Mouse (Mus musculus) liver, adult 2 months (tissue): ENCODE results near the gene Olfml2a. TPM values are rescaled to one million over a fixed set of nuclear protein-coding genes. Genes with fewer than 3 reads are reported as not detected.
"Not testable (repeated sequence)": the region's sequence is repeated elsewhere in the genome, so short reads cannot be mapped to it uniquely, and the experiment has no call there.

Source experiments
- DNase-seq: peaks from one replicate; pipeline ENCODE4 v3.0.0-alpha.2; 2011; ENCODE audit warnings: low read depth, low spot score; ENCODE audit errors: extremely low read depth
- H3K27ac ChIP-seq: fragments of 200-500 bp; replicated peaks from 2 replicates; pipeline ENCODE4 v1.5.1; 2012; ENCODE audit warnings: low read depth, mild to moderate bottlenecking, control low read depth, inconsistent platforms, low read length; ENCODE audit not compliant: insufficient read depth
- H3K27me3 ChIP-seq: fragments of 200-500 bp; 2 replicates; pipeline ENCODE4 v1.6.1; 2012; ENCODE audit warnings: mild to moderate bottlenecking, moderate library complexity, low read length, inconsistent platforms; ENCODE audit not compliant: control insufficient read depth, insufficient read depth
- H3K36me3 ChIP-seq: fragments of 200-500 bp; 2 replicates; pipeline ENCODE4 v1.6.1; 2012; ENCODE audit warnings: low read length, inconsistent platforms; ENCODE audit not compliant: control insufficient read depth, insufficient read depth
- H3K4me1 ChIP-seq: fragments of 200-500 bp; 2 replicates; pipeline ENCODE4 v1.6.1; 2011; ENCODE audit warnings: low read length; ENCODE audit not compliant: control insufficient read depth, insufficient read depth
- H3K4me3 ChIP-seq: fragments of 200-500 bp; 2 replicates; pipeline ENCODE4 v1.5.1; 2011; ENCODE audit warnings: low read depth, mild to moderate bottlenecking, control low read depth, low read length, moderate library complexity; ENCODE audit not compliant: insufficient read depth
- H3K79me2 ChIP-seq: fragments of 200-500 bp; 2 replicates; pipeline ENCODE4 v1.6.1; 2012; ENCODE audit warnings: inconsistent platforms, mild to moderate bottlenecking, low read length, moderate library complexity; ENCODE audit not compliant: control insufficient read depth, insufficient read depth
- H3K9ac ChIP-seq: fragments of 200-500 bp; 2 replicates; pipeline ENCODE4 v1.6.1; 2012; ENCODE audit warnings: low read depth, mild to moderate bottlenecking, control low read depth, inconsistent platforms, low read length
- CTCF ChIP-seq: fragments of 200-500 bp; IDR thresholded peaks from 2 replicates; pipeline ENCODE4 v1.5.1; 2011; ENCODE audit warnings: low read depth, low read length, control low read depth
- POLR2A ChIP-seq: fragments of 200-500 bp; IDR thresholded peaks from 2 replicates; pipeline ENCODE4 v1.6.1; 2011; ENCODE audit warnings: low read length, control low read depth; ENCODE audit not compliant: insufficient read depth; ENCODE audit errors: extremely low read depth
- WGBS: fragments of 180-500 bp; shearing (Covaris S2); methylation state at CpG from one replicate; pipeline ENCODE4 v1.1.7; 2018; 5-methylcytosine and 5-hydroxymethylcytosine counted together
- polyA plus RNA-seq: library from polyadenylated mRNA; depleted of rRNA; stranded (reverse); fragments of >200 nt; gene quantifications from 2 replicates; pipeline ENCODE4 v1.2.3, GENCODE M21; 2012
- total RNA-seq: library from RNA; depleted of rRNA; stranded (reverse); fragments of >200 nt; gene quantifications from 2 replicates; pipeline ENCODE4 v1.2.3, GENCODE M21; 2014

The Olfml2a gene
- total and polyA plus RNA-seq, 2 experiments: 0.07 to 0.09 TPM

GRCm38 (mm10) chr2:39005574-39006079, 73.8 kb downstream of the Olfml2a start, which contains the start of gene Rpl35:
Rpl35 (minus strand) TSS chr2:39005624.
- Histone ChIP-seq H3K79me2 (peaks cover 7% of the 10 kb centered on the region; the same call in 1 of the 2 replicates), H3K4me3 (peak within 1 kb of the TSS; percentile 77), H3K36me3 (peaks cover 4% of the 10 kb centered on the region; the same call in 1 of the 2 replicates), H3K4me1 (peaks cover 19% of the 10 kb centered on the region), H3K27me3 (no peaks in the 10 kb centered on the region), H3K27ac (peak within 1 kb of the TSS; percentile 72), H3K9ac (peak within 1 kb of the TSS; percentile 76)
- no peak for TF ChIP-seq CTCF
- no peak for TF ChIP-seq POLR2A
- peak; percentile 73 for DNase-seq
- WGBS: 8% methylated on average over 15 of the region's 15 CpGs

- Histone ChIP-seq H3K4me1 (peaks cover 21% of the 10 kb centered on the region), H3K79me2 (peaks cover 7% of the 10 kb centered on the region; the same call in 1 of the 2 replicates), H3K27me3 (no peaks in the 10 kb centered on the region), H3K9ac (no peak overlapping the region), H3K27ac (no peak overlapping the region), H3K4me3 (no peak overlapping the region), H3K36me3 (peaks cover 4% of the 10 kb centered on the region; the same call in 1 of the 2 replicates)
- TF ChIP-seq POLR2A (no peak), CTCF (no peak)
- WGBS: 82% methylated on average over 14 of the region's 14 CpGs
- DNase-seq: no peak
Measured at GRCm38 (mm10) chr2:39006149-39006730, 74.5 kb downstream of the Olfml2a start.

GRCm38 (mm10) chr2:39007865-39008264, 76.1 kb downstream of the Olfml2a start:
- Histone ChIP-seq H3K9ac (peak overlapping the region; percentile 91), H3K36me3 (0 out of 2 replicates have a peak, but pooled peaks cover 2% of the 10 kb centered on the region), H3K27ac (peak overlapping the region; percentile 67), H3K79me2 (peaks cover 9% of the 10 kb centered on the region; the same call in 1 of the 2 replicates), H3K27me3 (no peaks in the 10 kb centered on the region), H3K4me3 (peak overlapping the region; percentile 84), H3K4me1 (peaks cover 20% of the 10 kb centered on the region)
- peak; percentile 74 for DNase-seq
- TF ChIP-seq POLR2A (peak; percentile 80), CTCF (no peak)
- WGBS: under 1% methylated on average over 44 of the region's 44 CpGs

- Histone ChIP-seq H3K9ac (peak overlapping the region; percentile 91), H3K27me3 (no peaks in the 10 kb centered on the region), H3K79me2 (peaks cover 13% of the 10 kb centered on the region; the same call in 1 of the 2 replicates), H3K4me3 (peak overlapping the region; percentile 84), H3K27ac (peak overlapping the region; percentile 67), H3K36me3 (peaks cover 3% of the 10 kb centered on the region; the same call in 1 of the 2 replicates), H3K4me1 (peaks cover 19% of the 10 kb centered on the region)
- no peak for DNase-seq
- under 1% methylated on average over 25 of the region's 25 CpGs for WGBS
- no peak for TF ChIP-seq POLR2A
Measured at GRCm38 (mm10) chr2:39008350-39008851, 76.6 kb downstream of the Olfml2a start.

- peaks cover 13% of the 10 kb centered on the region; the same call in 1 of the 2 replicates for H3K79me2 ChIP-seq
- no peaks in the 10 kb centered on the region for H3K27me3 ChIP-seq
- TF ChIP-seq POLR2A (no peak), CTCF (no peak)
- H3K4me3 ChIP-seq: peak overlapping the region; percentile 84
- H3K4me1 ChIP-seq: peaks cover 15% of the 10 kb centered on the region
- 6% methylated on average over 3 of the region's 3 CpGs for WGBS
- H3K9ac ChIP-seq: peak overlapping the region; percentile 91
- no peak for DNase-seq
- peak overlapping the region; percentile 67 for H3K27ac ChIP-seq
- H3K36me3 ChIP-seq: peaks cover 6% of the 10 kb centered on the region
Measured at GRCm38 (mm10) chr2:39008954-39009365, 77.2 kb downstream of the Olfml2a start.

GRCm38 (mm10) chr2:39010144-39010543, 78.4 kb downstream of the Olfml2a start:
- DNase-seq, H3K27ac ChIP-seq, H3K4me3 ChIP-seq, H3K9ac ChIP-seq, H3K27me3 ChIP-seq: not testable (repeated sequence)
- peaks cover 18% of the 10 kb centered on the region for H3K36me3 ChIP-seq
- peaks cover 13% of the 10 kb centered on the region; the same call in 1 of the 2 replicates for H3K79me2 ChIP-seq
- peaks cover 14% of the 10 kb centered on the region for H3K4me1 ChIP-seq
- WGBS: 92% methylated on average over 5 of the region's 5 CpGs
